Mouse (Mus musculus): ENCODE data around the gene Rln3. TPM values are rescaled to one million over a fixed set of nuclear protein-coding genes. Genes with fewer than 3 reads are reported as not detected.
A peak's percentile ranks its signal among the peaks of the same experiment; 100 is the strongest.

The Rln3 gene
- polyA plus RNA-seq, 1 experiment from 2014 or later, result 0.48 TPM

DNA sequence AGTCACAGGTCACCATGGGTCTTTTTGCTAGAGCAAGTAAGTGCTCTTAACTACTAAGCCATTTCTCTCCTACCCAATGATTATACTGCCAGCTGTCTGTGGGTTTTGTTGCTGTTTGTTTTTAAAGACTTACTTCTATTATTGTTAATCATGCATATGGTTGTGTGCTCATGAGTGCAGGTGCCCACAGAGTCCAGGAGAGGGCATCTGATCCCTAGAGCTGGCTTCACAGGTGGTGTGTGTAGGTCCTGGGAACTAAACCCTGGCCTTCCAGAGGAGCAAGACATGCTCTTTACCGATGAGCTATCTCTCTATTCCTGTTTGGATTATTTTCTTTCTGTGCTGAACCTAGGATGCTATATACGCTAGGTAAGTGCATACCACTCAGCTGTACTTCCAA lies 14.4 kb upstream of the Rln3 start:
- H3K27me3 ChIP-seq (ENCODE audit: control insufficient read depth, insufficient read depth, low read length), result no peaks in the 10 kb centered on the region
- WGBS, result 98% methylated on average over 2 of the region's 2 CpGs
- no peaks in the 10 kb centered on the region for H3K36me3 ChIP-seq (ENCODE audit: control insufficient read depth, insufficient read depth, low read length)
- no peak overlapping the region for H3K4me3 ChIP-seq (ENCODE audit: low read depth, low read length)
- H3K9me3 ChIP-seq (ENCODE audit: control insufficient read depth, low read length), result no peaks in the 10 kb centered on the region
- no peak overlapping the region for H3K27ac ChIP-seq (ENCODE audit: low read depth, low read length)
- ATAC-seq (ENCODE audit: low FRiP score) (no peak), DNase-seq (ENCODE audit: low spot score) (no peak)
- H3K4me2 ChIP-seq (replicated peaks; ENCODE audit: low read depth, low read length), result no peak overlapping the region
- H3K9ac ChIP-seq (ENCODE audit: low read depth, low read length), result no peak overlapping the region
- H3K4me1 ChIP-seq (replicated peaks; ENCODE audit: control insufficient read depth, insufficient read depth, low read length), result no peaks in the 10 kb centered on the region

DNA sequence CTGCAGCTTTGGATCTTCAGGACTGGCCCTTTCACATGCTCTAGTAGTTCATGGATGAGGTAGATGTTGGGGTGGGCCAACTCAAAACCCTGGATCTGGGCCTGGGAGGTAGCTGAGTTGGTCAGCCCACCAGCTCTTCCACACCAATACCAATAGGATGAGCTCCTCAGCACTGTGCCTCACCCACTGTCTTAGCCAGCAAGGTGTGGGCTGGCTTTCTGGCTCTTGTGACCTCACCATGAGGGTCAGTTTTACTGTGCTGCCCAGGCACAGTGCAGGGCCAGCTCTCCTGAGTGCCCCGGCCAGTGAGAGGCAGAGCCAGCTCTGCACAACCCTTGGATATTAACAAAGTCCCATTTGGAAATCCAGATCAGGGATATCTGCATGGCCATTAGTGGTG lies 13.0 kb upstream of the Rln3 start:
- H3K9ac ChIP-seq (ENCODE audit: low read depth, low read length), result no peak overlapping the region
- no peak overlapping the region for H3K27ac ChIP-seq (ENCODE audit: low read depth, low read length)
- no peak for DNase-seq (ENCODE audit: low spot score)
- H3K27me3 ChIP-seq (ENCODE audit: control insufficient read depth, insufficient read depth, low read length), result no peaks in the 10 kb centered on the region
- 86% methylated on average over 1 of the region's 1 CpGs for WGBS
- no peak for ATAC-seq (ENCODE audit: low FRiP score)
- H3K4me1 ChIP-seq (replicated peaks; ENCODE audit: control insufficient read depth, insufficient read depth, low read length), result no peaks in the 10 kb centered on the region
- no peaks in the 10 kb centered on the region for H3K9me3 ChIP-seq (ENCODE audit: control insufficient read depth, low read length)
- H3K36me3 ChIP-seq (ENCODE audit: control insufficient read depth, insufficient read depth, low read length), result no peaks in the 10 kb centered on the region
- no peak overlapping the region for H3K4me3 ChIP-seq (ENCODE audit: low read depth, low read length)
- no peak overlapping the region for H3K4me2 ChIP-seq (replicated peaks; ENCODE audit: low read depth, low read length)

DNA sequence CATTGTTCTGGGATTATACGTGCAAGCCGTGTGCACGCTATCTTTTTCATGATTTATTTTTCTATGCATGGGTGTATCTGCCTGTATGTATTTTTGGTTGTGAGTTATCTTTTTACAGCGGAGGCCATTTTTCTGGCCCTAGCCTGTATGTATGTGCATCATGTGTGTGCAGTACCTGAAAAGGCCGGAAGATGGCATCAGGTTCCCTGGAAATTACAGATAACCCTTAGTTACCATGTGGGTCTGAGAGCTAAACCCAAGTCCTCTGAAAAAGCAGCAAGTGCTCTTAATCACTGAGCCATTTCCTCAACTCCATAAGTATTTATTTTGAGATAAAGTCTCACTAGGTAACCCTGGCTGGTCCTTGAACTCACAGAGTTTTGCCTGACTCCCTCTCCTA lies 8.4 kb upstream of the Rln3 start:
- ATAC-seq (ENCODE audit: low FRiP score) (no peak), DNase-seq (ENCODE audit: low spot score) (no peak)
- no peak overlapping the region for H3K9ac ChIP-seq (ENCODE audit: low read depth, low read length)
- no peaks in the 10 kb centered on the region for H3K9me3 ChIP-seq (ENCODE audit: control insufficient read depth, low read length)
- no peaks in the 10 kb centered on the region for H3K4me1 ChIP-seq (replicated peaks; ENCODE audit: control insufficient read depth, insufficient read depth, low read length)
- H3K27ac ChIP-seq (ENCODE audit: low read depth, low read length), result no peak overlapping the region
- no peaks in the 10 kb centered on the region for H3K36me3 ChIP-seq (ENCODE audit: control insufficient read depth, insufficient read depth, low read length)
- H3K4me2 ChIP-seq (replicated peaks; ENCODE audit: low read depth, low read length), result no peak overlapping the region
- H3K27me3 ChIP-seq (ENCODE audit: control insufficient read depth, insufficient read depth, low read length), result no peaks in the 10 kb centered on the region
- 96% methylated on average over 5 of the region's 5 CpGs for WGBS
- H3K4me3 ChIP-seq (ENCODE audit: low read depth, low read length), result no peak overlapping the region

DNA sequence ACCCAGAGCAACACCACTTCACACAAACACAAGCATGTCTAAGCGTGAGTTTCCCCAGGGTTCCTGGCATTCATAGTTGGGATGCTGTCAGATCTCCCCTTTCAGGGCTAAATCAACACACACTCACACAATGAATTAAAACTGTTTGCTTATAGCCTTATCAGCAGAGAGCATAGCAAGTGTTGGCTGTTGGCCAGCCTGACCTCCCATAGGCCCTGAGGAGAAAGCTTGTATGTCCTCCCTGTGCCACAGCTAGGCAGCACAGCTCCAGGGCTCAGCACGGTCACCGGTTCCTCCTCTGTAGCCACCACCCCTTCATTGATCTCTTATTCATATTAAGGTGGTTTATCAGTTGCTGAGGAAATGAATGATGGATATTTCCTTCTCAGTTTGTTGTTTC lies 7.9 kb upstream of the Rln3 start:
- Histone ChIP-seq H3K4me1 (replicated peaks; ENCODE audit: control insufficient read depth, insufficient read depth, low read length) (no peaks in the 10 kb centered on the region), H3K9me3 (ENCODE audit: control insufficient read depth, low read length) (no peaks in the 10 kb centered on the region), H3K4me3 (ENCODE audit: low read depth, low read length) (no peak overlapping the region), H3K9ac (ENCODE audit: low read depth, low read length) (no peak overlapping the region), H3K27me3 (ENCODE audit: control insufficient read depth, insufficient read depth, low read length) (no peaks in the 10 kb centered on the region), H3K27ac (ENCODE audit: low read depth, low read length) (no peak overlapping the region), H3K4me2 (replicated peaks; ENCODE audit: low read depth, low read length) (no peak overlapping the region), H3K36me3 (ENCODE audit: control insufficient read depth, insufficient read depth, low read length) (no peaks in the 10 kb centered on the region)
- ATAC-seq (ENCODE audit: low FRiP score), result no peak
- no peak for DNase-seq (ENCODE audit: low spot score)
- WGBS, result 86% methylated on average over 3 of the region's 3 CpGs

DNA sequence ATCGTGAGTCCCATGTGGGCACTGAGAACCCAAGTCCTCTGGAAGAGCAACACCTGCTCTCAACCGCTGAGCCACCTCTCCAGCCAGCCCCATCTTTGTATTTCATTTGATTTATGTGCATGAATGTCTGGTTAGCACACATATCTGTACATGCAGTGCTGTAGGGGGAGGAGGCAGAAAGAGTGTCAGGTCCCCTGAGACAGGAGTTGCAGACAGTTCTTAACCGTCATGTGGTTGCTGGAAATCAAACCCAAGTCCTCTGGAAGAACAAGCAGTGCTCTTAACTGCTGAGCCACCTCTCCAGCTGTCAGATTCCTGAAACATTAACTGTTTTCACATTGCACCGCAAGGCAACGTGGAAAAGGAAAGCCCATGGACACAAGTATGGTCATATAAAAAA lies 3.4 kb upstream of the Rln3 start:
- no peak for ATAC-seq (ENCODE audit: low FRiP score)
- H3K4me1 ChIP-seq (replicated peaks; ENCODE audit: control insufficient read depth, insufficient read depth, low read length), result no peaks in the 10 kb centered on the region; the same call in 1 of the 2 replicates
- H3K9me3 ChIP-seq (ENCODE audit: control insufficient read depth, low read length), result no peaks in the 10 kb centered on the region
- 85% methylated on average over 5 of the region's 5 CpGs for WGBS
- no peak overlapping the region for H3K9ac ChIP-seq (ENCODE audit: low read depth, low read length)
- H3K4me2 ChIP-seq (replicated peaks; ENCODE audit: low read depth, low read length), result no peak overlapping the region
- no peak for DNase-seq (ENCODE audit: low spot score)
- H3K4me3 ChIP-seq (ENCODE audit: low read depth, low read length), result no peak overlapping the region
- no peaks in the 10 kb centered on the region for H3K36me3 ChIP-seq (ENCODE audit: control insufficient read depth, insufficient read depth, low read length)
- H3K27ac ChIP-seq (ENCODE audit: low read depth, low read length), result no peak overlapping the region
- peaks cover 23% of the 10 kb centered on the region for H3K27me3 ChIP-seq (ENCODE audit: control insufficient read depth, insufficient read depth, low read length)

DNA sequence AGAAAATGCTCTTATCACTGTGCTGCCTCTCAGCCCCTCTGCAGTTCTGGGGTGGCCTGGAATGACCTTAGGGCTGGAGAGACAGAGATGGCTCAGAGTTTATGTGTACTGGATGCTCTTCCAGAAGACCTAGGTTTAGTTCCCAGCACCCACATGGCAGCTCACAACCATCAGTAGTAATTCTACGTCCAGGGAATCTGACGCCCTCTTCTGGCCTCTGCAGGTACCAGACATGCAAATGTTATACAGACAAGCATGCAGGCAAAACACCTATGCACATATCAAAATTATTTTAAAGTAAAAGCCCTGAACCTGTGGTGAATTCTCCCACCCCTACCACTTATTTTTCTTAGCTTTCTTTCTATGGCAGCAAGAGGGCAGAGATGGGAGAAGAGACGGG lies 1.7 kb upstream of the Rln3 start:
- DNase-seq (ENCODE audit: low spot score) (no peak), ATAC-seq (ENCODE audit: low FRiP score) (no peak)
- H3K9ac ChIP-seq (ENCODE audit: low read depth, low read length), result no peak overlapping the region
- WGBS, result 86% methylated on average over 3 of the region's 3 CpGs
- H3K27me3 ChIP-seq (ENCODE audit: control insufficient read depth, insufficient read depth, low read length), result peaks cover 39% of the 10 kb centered on the region
- H3K9me3 ChIP-seq (ENCODE audit: control insufficient read depth, low read length), result no peaks in the 10 kb centered on the region
- peaks cover 3% of the 10 kb centered on the region; the same call in 1 of the 2 replicates for H3K4me1 ChIP-seq (replicated peaks; ENCODE audit: control insufficient read depth, insufficient read depth, low read length)
- no peak overlapping the region for H3K4me3 ChIP-seq (ENCODE audit: low read depth, low read length)
- H3K27ac ChIP-seq (ENCODE audit: low read depth, low read length), result no peak overlapping the region
- H3K36me3 ChIP-seq (ENCODE audit: control insufficient read depth, insufficient read depth, low read length), result no peaks in the 10 kb centered on the region
- H3K4me2 ChIP-seq (replicated peaks; ENCODE audit: low read depth, low read length), result no peak overlapping the region

DNA sequence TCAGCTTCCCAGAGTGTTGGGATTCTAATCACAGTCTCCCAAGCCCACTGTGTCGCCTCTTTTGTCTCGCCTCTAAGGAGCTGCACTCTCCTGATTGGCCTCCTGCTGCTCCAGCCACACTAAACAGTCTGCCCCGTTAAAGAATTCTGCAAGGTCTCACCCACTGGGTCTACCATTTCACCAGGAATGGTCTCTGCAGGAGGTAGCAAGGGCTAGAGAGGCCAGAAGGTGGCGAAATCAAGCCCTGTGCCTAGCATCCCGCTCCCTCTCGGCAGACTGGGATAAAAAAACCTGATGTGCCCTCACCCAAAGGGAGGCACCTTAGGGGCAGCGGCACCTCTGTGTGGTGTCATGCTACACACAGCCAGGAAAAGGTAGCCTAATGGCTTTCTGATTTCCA lies 697 bp downstream of the Rln3 start:
- Histone ChIP-seq H3K36me3 (ENCODE audit: control insufficient read depth, insufficient read depth, low read length) (no peaks in the 10 kb centered on the region), H3K4me2 (replicated peaks; ENCODE audit: low read depth, low read length) (no peak overlapping the region), H3K9me3 (ENCODE audit: control insufficient read depth, low read length) (no peaks in the 10 kb centered on the region), H3K4me3 (ENCODE audit: low read depth, low read length) (no peak overlapping the region), H3K27ac (ENCODE audit: low read depth, low read length) (no peak overlapping the region), H3K9ac (ENCODE audit: low read depth, low read length) (no peak overlapping the region), H3K27me3 (ENCODE audit: control insufficient read depth, insufficient read depth, low read length) (peaks cover 44% of the 10 kb centered on the region), H3K4me1 (replicated peaks; ENCODE audit: control insufficient read depth, insufficient read depth, low read length) (peaks cover 3% of the 10 kb centered on the region; the same call in 1 of the 2 replicates)
- DNase-seq (ENCODE audit: low spot score) (peak; percentile 29), ATAC-seq (ENCODE audit: low FRiP score) (no peak)
- 2% methylated on average over 7 of the region's 7 CpGs for WGBS

DNA sequence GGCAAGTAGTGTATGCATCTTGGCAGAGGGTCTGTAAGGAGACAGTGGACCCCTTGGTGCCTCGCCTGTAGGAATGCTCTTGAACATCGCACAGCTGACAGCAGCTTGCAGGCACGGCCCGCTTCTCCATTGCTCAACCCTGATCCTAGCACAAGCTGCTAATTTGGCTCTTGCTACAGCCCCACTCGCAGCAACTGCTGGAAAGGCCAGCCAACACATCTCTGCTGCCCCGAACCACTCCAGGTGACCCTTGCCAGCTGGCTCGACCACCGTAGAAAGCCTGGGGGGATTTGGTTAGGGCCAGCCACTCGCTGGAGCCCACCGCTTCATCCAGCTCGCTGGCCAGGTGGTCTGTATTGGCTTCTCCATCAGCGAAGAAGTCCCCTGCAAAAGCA lies 1.9 kb downstream of the Rln3 start:
- H3K27ac ChIP-seq (ENCODE audit: low read depth, low read length), result no peak overlapping the region
- no peak overlapping the region for H3K4me3 ChIP-seq (ENCODE audit: low read depth, low read length)
- H3K9ac ChIP-seq (ENCODE audit: low read depth, low read length), result no peak overlapping the region
- DNase-seq (ENCODE audit: low spot score), result peak; percentile 19
- whole genome bisulfite sequencing, result 36% methylated on average over 12 of the region's 12 CpGs
- peaks cover 3% of the 10 kb centered on the region; the same call in 1 of the 2 replicates for H3K4me1 ChIP-seq (replicated peaks; ENCODE audit: control insufficient read depth, insufficient read depth, low read length)
- H3K4me2 ChIP-seq (replicated peaks; ENCODE audit: low read depth, low read length), result no peak overlapping the region
- peaks cover 44% of the 10 kb centered on the region for H3K27me3 ChIP-seq (ENCODE audit: control insufficient read depth, insufficient read depth, low read length)
- no peaks in the 10 kb centered on the region for H3K36me3 ChIP-seq (ENCODE audit: control insufficient read depth, insufficient read depth, low read length)
- ATAC-seq (ENCODE audit: low FRiP score), result no peak
- no peaks in the 10 kb centered on the region for H3K9me3 ChIP-seq (ENCODE audit: control insufficient read depth, low read length)

DNA sequence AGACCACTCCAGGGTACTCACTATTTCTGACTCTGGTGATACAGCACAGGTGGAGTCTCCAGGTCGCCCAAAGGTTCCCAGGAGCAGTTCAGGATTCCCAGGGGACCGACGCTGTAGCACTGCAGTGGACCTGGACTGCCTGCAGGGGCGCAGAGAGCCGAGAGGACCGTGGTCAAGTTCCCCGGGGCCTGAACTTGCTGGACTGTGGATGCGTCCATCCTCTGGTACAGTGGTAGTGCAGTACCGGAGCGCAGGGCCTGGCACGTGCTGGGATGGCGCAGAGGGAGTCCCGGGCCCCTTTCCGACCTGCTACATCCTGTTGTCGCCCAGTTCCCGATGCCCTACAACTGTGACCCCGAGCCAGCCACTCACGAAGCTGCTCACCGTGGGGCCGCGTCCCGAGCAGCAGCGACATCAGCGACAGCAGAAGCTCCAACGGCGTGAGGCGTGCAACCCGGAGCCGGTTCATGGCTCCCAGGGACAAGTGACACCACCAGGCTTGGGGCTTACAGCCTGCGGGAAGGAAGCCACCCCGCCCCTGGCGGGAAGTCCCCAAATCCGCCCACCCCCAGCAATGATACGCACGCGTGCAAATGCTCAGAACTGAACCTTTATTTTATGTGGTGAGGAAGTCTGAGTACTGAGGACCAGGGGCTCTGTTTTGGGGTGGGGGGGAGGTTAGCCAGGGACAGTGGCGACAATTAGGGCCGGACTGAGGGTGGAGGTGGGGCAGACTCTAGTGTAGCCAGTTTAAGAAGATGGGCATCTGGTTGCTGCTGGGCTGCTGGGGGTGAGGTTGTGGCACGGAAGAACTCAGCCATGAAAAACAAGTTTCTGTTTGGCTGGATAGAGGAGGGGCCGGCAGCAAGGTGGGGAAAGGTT lies 2.5 kb downstream of the Rln3 start, which contains the start of gene Il27ra:
Gene Il27ra (minus strand): TSS at position 524 of the 882 bp plus-strand sequence.
- Histone ChIP-seq H3K4me2 (replicated peaks; ENCODE audit: low read depth, low read length) (peak within 1 kb of the TSS; percentile 54), H3K4me3 (ENCODE audit: low read depth, low read length) (peak within 1 kb of the TSS; percentile 21), H3K9ac (ENCODE audit: low read depth, low read length) (peak within 1 kb of the TSS; percentile 5; the same call in 1 of the 2 replicates), H3K27me3 (ENCODE audit: control insufficient read depth, insufficient read depth, low read length) (peaks cover 44% of the 10 kb centered on the region), H3K36me3 (ENCODE audit: control insufficient read depth, insufficient read depth, low read length) (no peaks in the 10 kb centered on the region), H3K4me1 (replicated peaks; ENCODE audit: control insufficient read depth, insufficient read depth, low read length) (peaks cover 3% of the 10 kb centered on the region; the same call in 1 of the 2 replicates), H3K27ac (ENCODE audit: low read depth, low read length) (no peak within 1 kb of the TSS), H3K9me3 (ENCODE audit: control insufficient read depth, low read length) (no peaks in the 10 kb centered on the region)
- WGBS, result 5% methylated on average over 40 of the region's 40 CpGs
- ATAC-seq (ENCODE audit: low FRiP score) (peak; percentile 64), DNase-seq (ENCODE audit: low spot score) (peak; percentile 77)
